Mouse (Mus musculus): Measurements from ENCODE around the gene Irak3.

The Irak3 gene

DNA sequence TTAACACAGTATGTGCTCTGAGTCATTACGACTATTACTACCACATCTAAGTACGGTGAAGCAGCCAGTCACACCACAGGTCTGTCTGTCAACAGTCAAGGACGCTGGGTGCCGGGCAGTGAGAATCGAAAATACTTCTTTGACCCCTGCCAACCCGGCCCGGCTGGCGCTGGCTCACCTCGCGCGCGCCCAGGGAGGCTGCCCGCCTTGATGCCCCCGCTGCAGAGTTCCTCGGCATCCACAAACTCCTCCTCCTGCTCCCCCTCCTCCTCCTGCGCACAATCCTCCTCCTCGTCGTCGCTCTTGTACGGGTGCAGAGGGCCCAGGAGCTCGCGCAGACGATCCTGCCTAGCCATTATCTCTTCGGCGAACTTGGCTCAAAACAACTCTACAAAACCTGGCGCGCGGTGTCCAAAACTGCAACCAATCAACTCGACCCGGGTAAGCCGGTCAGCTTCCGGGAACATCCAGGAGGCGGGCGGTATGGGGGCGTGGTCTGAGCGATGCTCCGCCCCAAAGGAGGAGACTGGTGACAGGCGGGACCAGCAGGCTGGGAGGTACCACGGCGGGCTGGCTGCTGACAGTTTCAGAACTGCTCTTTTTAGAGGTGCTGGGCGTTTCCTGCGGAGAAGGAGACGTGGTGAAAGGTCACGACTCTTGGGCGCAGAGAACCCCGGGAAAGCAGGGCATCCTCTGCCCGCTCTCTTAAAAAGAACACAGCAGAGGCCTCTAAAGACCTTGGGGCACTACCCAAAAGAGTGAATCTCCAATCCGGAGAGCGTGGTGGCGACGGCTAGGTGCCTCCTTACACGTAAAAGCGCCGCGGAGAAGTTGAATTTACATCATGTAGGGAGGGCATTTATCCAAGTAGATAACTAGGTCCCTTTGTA is 89.2 kb downstream of the Irak3 start, which contains the start of gene Helb:
Gene Helb, minus strand, starts transcription at position 481 of the 890 bp plus-strand sequence.
- in situ Hi-C loops (cut with MboI, MseI), result loop anchor here (5.0 to 25.0 kb wide), 4 partner anchors 90 to 1500 kb away; partner anchors contain the start of genes Cand1 (in 2 of the 2), Irak3 (in 2 of the 2) and Tmbim4 (in 2 of the 2)

DNA sequence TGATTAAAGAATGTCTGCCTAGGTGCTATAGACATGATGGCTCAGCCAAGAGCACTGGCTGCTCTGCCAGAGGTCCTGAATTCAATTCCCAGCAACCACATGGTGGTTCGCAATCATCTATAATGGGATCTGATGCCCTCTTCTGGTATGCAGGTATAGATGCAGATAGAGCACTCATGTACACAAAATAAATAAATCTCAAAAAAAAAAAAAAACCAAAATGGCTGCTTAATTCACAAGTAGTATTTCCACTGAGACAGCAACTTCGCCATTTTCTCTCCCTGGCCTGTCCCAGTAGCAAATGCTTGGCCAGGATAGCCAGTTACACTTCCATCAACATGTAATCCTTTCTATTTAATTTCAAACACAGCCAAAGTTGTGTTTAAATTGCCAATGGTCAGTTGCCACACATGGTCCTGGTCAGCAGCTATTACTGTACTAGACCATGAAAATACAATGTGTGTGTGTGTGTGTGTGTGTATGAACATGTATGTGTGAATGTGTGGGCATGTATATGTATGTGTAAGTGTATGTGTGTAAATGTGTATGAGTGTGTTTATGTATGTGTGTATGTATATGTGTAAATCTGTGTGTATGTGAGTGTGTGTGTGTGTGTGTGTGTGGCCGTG is 90.1 kb downstream of the Irak3 start:
- in situ Hi-C loops (cut with MboI, MseI), result loop anchor here (5.0 to 25.0 kb wide), 4 partner anchors 90 to 1500 kb away; partner anchors contain the start of genes Cand1 (in 2 of the 2), Irak3 (in 2 of the 2) and Tmbim4 (in 2 of the 2)

DNA sequence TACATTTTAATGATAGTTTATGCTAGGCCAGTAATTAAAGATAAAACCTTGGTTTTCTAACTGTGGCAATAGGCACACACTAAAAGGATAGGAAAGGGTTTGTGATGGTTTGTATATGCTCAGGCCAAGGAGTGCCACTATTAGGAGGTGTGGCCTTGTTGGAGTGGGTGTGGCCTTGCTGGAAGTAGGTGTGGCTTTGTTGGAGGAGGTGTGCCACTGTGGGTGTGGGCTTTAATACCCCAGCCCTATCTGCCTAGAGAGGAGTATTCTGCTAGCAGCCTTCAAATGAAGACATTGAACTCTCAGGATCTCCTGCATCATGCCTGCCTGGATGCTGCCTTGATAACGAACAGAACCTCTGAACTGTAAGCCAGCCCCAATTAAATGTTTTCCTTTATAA is 101.1 kb downstream of the Irak3 start:
- in situ Hi-C loops (cut with MboI, MseI), result loop anchor here (25.0 kb wide), 2 partner anchors 864 to 1511 kb away; partner anchors contain the start of gene Cand1 (in 2 of the 2)

DNA sequence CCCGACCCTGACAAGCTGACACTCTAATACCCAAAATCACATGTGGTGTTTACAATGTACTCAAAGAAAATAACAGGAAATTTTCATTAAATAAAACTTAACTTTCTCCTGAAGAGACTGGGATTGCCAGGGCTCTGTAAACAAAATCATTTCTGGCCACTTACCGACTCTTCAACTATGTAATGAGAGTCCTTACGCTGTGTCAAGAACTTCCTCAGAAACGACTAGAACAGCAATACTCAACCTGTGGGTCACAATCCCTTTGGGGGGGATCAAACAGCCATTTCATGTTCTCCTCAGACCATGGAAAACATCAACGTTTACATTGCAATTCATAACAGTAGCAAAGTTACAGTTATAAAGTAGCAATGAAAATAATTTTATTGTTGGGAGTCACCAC is 104.4 kb downstream of the Irak3 start:
- in situ Hi-C loops (cut with MboI, MseI), result no loop called here

DNA sequence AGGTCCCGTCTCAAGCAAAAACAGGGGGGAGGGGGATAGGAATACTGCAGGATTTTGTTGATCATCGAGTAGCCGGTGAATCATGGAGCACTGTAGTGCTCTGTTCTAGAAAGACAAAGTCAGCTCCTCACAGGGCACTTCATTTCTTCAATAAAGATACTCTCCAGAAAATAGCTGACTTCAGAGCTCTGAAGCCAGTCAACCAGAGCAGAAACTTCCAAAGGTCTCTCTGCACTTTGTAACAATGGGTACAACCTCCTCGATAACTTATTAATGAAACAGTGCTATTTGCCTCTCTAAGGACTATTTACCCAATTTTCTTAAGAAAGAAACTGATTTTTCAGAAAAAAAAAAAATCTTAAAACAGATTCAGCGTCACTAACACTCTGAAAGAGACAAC is 106.2 kb downstream of the Irak3 start:
- in situ Hi-C loops (cut with MboI, MseI), result no loop called here

- in situ Hi-C loops (cut with MboI, MseI), result no loop called here
These were observed 106.8 kb downstream of the Irak3 start for GRCm38 (mm10) chr10:120095136-120095535.

GRCm38 (mm10) chr10:120092548-120092947 is 109.4 kb downstream of the Irak3 start:
- in situ Hi-C loops (cut with MboI, MseI), result no loop called here

Measured in T-helper 17 cell (primary cell).